Mouse (Mus musculus): ENCODE measurements around the gene Ppp1r2. TPM values are rescaled to one million over a fixed set of nuclear protein-coding genes. Genes with fewer than 3 reads are reported as not detected.

Ppp1r2 gene
- total RNA-seq, 2 experiments from 2014 or later: 80.7 to 84.4 TPM

Small RNA genes lying within 50 kb of the gene (microRNA-seq; reads per million reads assigned to microRNA genes)
- gene Gm27415: not detected

Other genes starting within 250 kb of the Ppp1r2 start
- 10 to 100 TPM; 11.3 to 11.5 TPM for gene Xxylt1, start 193.8 kb downstream of the Ppp1r2 start, total RNA-seq (2021)
- 10 to 100 TPM; 18.2 to 23.9 TPM for gene Acap2, start 74.0 kb downstream of the Ppp1r2 start, total RNA-seq (2021)
- 1 to 10 TPM; 2.6 to 2.9 TPM for gene Apod, start 39.5 kb upstream of the Ppp1r2 start, total RNA-seq (2021)
- gene Bdh1, start 147.0 kb upstream of the Ppp1r2 start, total RNA-seq (2021): 1 to 10 TPM; 7.0 to 7.6 TPM